Mouse (Mus musculus) layer of hippocampus, adult 11-12 months (tissue): ENCODE data around the gene Bfsp2.
"Not testable (repeated sequence)": the region's sequence is repeated elsewhere in the genome, so short reads cannot be mapped to it uniquely, and the experiment has no call there.

Source experiments
- DNase-seq: peaks from one replicate; pipeline ENCODE4 v3.0.0; 2022; ENCODE audit warnings: low spot score

Bfsp2 gene

GRCm38 (mm10) chr9:103430431-103431220 lies 49.6 kb downstream of the Bfsp2 start:
- no peak for DNase-seq

GRCm38 (mm10) chr9:103426425-103426824 lies 53.8 kb downstream of the Bfsp2 start:
- DNase-seq = no peak

- DNase-seq = no peak
These were observed 55.4 kb downstream of the Bfsp2 start for GRCm38 (mm10) chr9:103424869-103425268.

- DNase-seq = no peak
These were observed 56.3 kb downstream of the Bfsp2 start for GRCm38 (mm10) chr9:103423951-103424350.

- no peak for DNase-seq
These were observed 56.8 kb downstream of the Bfsp2 start for GRCm38 (mm10) chr9:103423384-103423783.

- DNase-seq = peak; percentile 43
These were observed 57.4 kb downstream of the Bfsp2 start for GRCm38 (mm10) chr9:103422847-103423246.

GRCm38 (mm10) chr9:103420844-103421243 lies 59.4 kb downstream of the Bfsp2 start:
- DNase-seq = no peak

GRCm38 (mm10) chr9:103418786-103419185 lies 61.4 kb downstream of the Bfsp2 start:
- DNase-seq = no peak

GRCm38 (mm10) chr9:103418267-103418666 lies 62.0 kb downstream of the Bfsp2 start:
- not testable (repeated sequence) for DNase-seq

GRCm38 (mm10) chr9:103413457-103413856 lies 66.8 kb downstream of the Bfsp2 start:
- DNase-seq = no peak

GRCm38 (mm10) chr9:103409119-103409518 lies 71.1 kb downstream of the Bfsp2 start:
- DNase-seq = no peak

- DNase-seq = no peak
These were observed 72.0 kb downstream of the Bfsp2 start for GRCm38 (mm10) chr9:103408136-103408777.

- DNase-seq = no peak
These were observed 76.8 kb downstream of the Bfsp2 start for GRCm38 (mm10) chr9:103403331-103403973.

- DNase-seq = peak; percentile 20
These were observed 81.6 kb downstream of the Bfsp2 start for GRCm38 (mm10) chr9:103398509-103399157.

- no peak for DNase-seq
These were observed 87.0 kb downstream of the Bfsp2 start for GRCm38 (mm10) chr9:103393256-103393655.

GRCm38 (mm10) chr9:103391796-103392372 lies 88.3 kb downstream of the Bfsp2 start:
- no peak for DNase-seq

GRCm38 (mm10) chr9:103389261-103389660 lies 91.0 kb downstream of the Bfsp2 start:
- DNase-seq = no peak

GRCm38 (mm10) chr9:103387011-103387653 lies 93.1 kb downstream of the Bfsp2 start:
- no peak for DNase-seq

GRCm38 (mm10) chr9:103386573-103386972 lies 93.6 kb downstream of the Bfsp2 start:
- no peak for DNase-seq

GRCm38 (mm10) chr9:103385600-103385999 lies 94.6 kb downstream of the Bfsp2 start:
- no peak for DNase-seq

- DNase-seq = no peak
These were observed 96.0 kb downstream of the Bfsp2 start for GRCm38 (mm10) chr9:103384141-103384796.
